Mouse (Mus musculus) neural tube, embryonic 14.5 days (tissue): Measurements from ENCODE around the gene Tcf25. TPM values are rescaled to one million over a fixed set of nuclear protein-coding genes. Genes with fewer than 3 reads are reported as not detected.

Experiments used
- ATAC-seq: fragments of 200-750 bp; cut with Nextera tagmentation; 2 replicates; pipeline ENCODE4 v1.8.0; 2017; ENCODE audit warnings: low read depth, mild to moderate bottlenecking, moderate TSS enrichment, moderate library complexity
- H3K27ac ChIP-seq: fragments of 300-500 bp; sonication (generic); 2 replicates; pipeline ENCODE4 v1.5.1; 2014; ENCODE audit warnings: low read depth, mild to moderate bottlenecking, control low read depth, low read length, moderate library complexity, mixed read lengths
- H3K27me3 ChIP-seq: fragments of 300-500 bp; sonication (generic); 2 replicates; pipeline ENCODE4 v1.6.1; 2014; ENCODE audit warnings: low read length; ENCODE audit not compliant: control insufficient read depth, insufficient read depth
- H3K36me3 ChIP-seq: fragments of 300-500 bp; sonication (generic); 2 replicates; pipeline ENCODE4 v1.6.1; 2014; ENCODE audit warnings: low read length, mixed read lengths; ENCODE audit not compliant: control insufficient read depth, insufficient read depth
- H3K4me1 ChIP-seq: fragments of 300-500 bp; sonication (generic); 2 replicates; pipeline ENCODE4 v1.6.1; 2014; ENCODE audit warnings: low read length; ENCODE audit not compliant: control insufficient read depth, insufficient read depth
- H3K4me2 ChIP-seq: fragments of 300-500 bp; sonication (generic); 2 replicates; pipeline ENCODE4 v1.6.1; 2014; ENCODE audit warnings: mild to moderate bottlenecking, low read depth, low read length, control low read depth
- H3K4me3 ChIP-seq: fragments of 300-500 bp; sonication (generic); 2 replicates; pipeline ENCODE4 v1.5.1; 2014; ENCODE audit warnings: low read depth, low read length, control low read depth, mixed read lengths
- H3K9ac ChIP-seq: fragments of 300-500 bp; sonication (generic); replicated peaks from 2 replicates; pipeline ENCODE4 v1.6.1; 2014; ENCODE audit warnings: low read depth, mild to moderate bottlenecking, control low read depth, low read length, mixed read lengths
- H3K9me3 ChIP-seq: fragments of 300-500 bp; sonication (generic); 2 replicates; pipeline ENCODE4 v1.6.1; 2016; ENCODE audit warnings: low read length; ENCODE audit not compliant: control insufficient read depth
- WGBS: fragments of 180-500 bp; shearing (Covaris S2); extraction: QIAGEN DNeasy Blood & Tissue Kit; methylation state at CpG from one replicate; pipeline ENCODE4 v1.1.7; 2014; 5-methylcytosine and 5-hydroxymethylcytosine counted together
- polyA plus RNA-seq: library from polyadenylated mRNA; unstranded; fragments of >200 nt; fragmentation: Nextera tagmentation; extraction: Ambion mirVana; gene quantifications from 2 replicates; pipeline ENCODE4 v1.2.1, GENCODE M21; 2014

Gene Tcf25
- polyA plus RNA-seq, 1 experiment from 2014 or later: 405 TPM

DNA sequence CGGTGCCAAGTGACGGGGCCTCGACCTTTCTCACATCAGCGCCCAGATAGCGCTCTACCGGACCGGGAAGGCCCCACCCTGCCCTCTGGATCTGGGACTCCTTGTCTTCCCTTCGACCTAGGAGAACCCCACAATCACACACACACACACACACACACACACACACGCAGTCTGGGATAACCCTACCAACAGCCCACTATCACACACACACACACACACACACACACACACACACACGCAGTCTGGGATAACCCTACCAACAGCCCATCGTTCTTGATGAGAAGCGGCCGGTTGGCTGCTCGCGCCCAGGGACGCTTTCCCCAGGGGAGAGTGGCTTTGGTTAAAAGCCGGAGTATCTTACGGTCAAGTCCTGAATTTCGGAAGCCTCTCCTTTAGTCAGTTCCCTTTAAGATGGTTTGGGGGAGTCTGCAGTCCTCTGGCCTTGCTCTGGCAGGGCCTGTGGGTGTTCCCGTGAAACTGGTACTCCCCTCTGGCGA is 40.4 kb upstream of the Tcf25 start:
- Histone ChIP-seq H3K9me3 (no peaks in the 10 kb centered on the region), H3K27me3 (no peaks in the 10 kb centered on the region), H3K9ac (peak overlapping the region; percentile 89), H3K4me3 (peak overlapping the region; percentile 82), H3K4me2 (peak overlapping the region; percentile 82), H3K4me1 (peaks cover 16% of the 10 kb centered on the region), H3K27ac (peak overlapping the region; percentile 95), H3K36me3 (no peaks in the 10 kb centered on the region)
- under 1% methylated on average over 18 of the region's 21 CpGs for whole genome bisulfite sequencing
- 0 out of 2 replicates have a peak, but pooled peaks have one; percentile 53 for ATAC-seq

DNA sequence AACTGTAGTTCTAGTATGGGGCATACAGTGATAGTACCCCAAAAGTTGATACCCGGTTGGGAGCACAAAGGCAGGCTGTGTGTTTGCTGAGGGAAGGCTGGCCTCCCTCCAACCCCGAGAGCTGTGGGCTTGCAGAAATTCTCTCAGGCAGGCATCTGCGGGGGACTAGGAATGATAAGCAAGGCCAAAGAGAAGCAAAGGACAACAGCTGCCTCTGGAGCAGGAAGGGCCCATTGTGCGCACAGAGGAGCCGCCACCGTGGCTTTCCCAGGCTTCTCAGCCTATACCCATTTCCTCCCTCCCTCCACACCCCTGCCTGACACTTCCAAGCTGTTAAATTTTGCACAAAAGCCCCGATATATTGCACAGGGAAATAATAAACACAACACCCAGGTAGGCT is 39.7 kb upstream of the Tcf25 start:
- Histone ChIP-seq H3K4me3 (peak overlapping the region; percentile 82), H3K9me3 (no peaks in the 10 kb centered on the region), H3K4me1 (peaks cover 16% of the 10 kb centered on the region), H3K9ac (peak overlapping the region; percentile 89), H3K36me3 (no peaks in the 10 kb centered on the region), H3K4me2 (peak overlapping the region; percentile 82), H3K27ac (peak overlapping the region; percentile 95), H3K27me3 (no peaks in the 10 kb centered on the region)
- no peak for ATAC-seq
- 1% methylated on average over 7 of the region's 7 CpGs for WGBS

DNA sequence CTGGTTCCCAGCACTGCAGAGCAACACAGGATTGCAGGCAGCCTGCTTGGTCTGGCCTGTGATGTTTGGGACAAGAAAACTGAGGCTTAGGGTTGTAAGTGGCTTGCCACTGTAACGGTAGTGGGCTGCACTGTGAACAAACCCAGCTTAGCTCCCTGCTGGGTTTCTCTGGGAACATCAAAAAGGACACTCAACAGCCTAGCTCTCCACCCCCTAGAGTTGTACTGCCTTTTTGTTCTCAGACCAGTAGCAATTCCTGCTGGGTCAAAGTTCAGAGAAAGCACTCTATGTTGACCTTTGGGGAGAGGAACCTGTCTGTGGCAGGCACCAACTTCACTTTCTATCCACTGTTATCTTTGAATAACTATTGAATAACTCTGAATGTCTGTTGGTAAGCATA is 39.1 kb upstream of the Tcf25 start:
- 0% methylated on average over 1 of the region's 1 CpGs for WGBS
- no peaks in the 10 kb centered on the region for H3K36me3 ChIP-seq

DNA sequence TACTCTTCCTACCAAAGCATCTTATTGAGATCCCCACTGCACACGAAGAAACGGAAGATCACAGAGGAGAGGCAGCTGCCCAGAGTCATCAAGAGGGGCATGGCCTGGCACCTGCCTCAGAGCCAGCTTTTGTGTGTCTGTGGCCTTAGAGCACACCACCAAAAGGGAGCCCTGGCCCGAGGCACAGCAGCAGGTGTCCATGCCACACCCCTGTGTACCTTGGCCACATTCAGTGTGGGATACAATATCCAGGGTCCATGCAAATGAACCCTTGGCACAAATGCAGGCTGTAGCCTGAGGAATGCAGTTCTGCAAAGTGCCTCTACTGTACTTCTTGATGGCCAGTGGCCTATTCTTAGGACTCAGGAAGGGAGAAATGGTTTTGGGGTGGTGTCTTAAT is 36.1 kb upstream of the Tcf25 start:
- H3K9me3 ChIP-seq: no peaks in the 10 kb centered on the region
- no peak overlapping the region for H3K4me3 ChIP-seq
- H3K27ac ChIP-seq: no peak overlapping the region
- 92% methylated on average over 3 of the region's 3 CpGs for WGBS
- H3K36me3 ChIP-seq: no peaks in the 10 kb centered on the region
- no peak for ATAC-seq
- no peaks in the 10 kb centered on the region for H3K27me3 ChIP-seq
- H3K4me1 ChIP-seq: peaks cover 13% of the 10 kb centered on the region
- no peak overlapping the region for H3K4me2 ChIP-seq
- H3K9ac ChIP-seq: 0 out of 2 replicates have a peak overlapping the region, but pooled peaks have one; percentile 7

More for the DNA sequence above, 39.1 kb upstream of the Tcf25 start:
- H3K9me3 ChIP-seq: no peaks in the 10 kb centered on the region
- peak overlapping the region; percentile 95 for H3K27ac ChIP-seq
- no peaks in the 10 kb centered on the region for H3K27me3 ChIP-seq
- H3K4me3 ChIP-seq: peak overlapping the region; percentile 82
- H3K9ac ChIP-seq: peak overlapping the region; percentile 89
- no peak for ATAC-seq
- H3K4me1 ChIP-seq: peaks cover 16% of the 10 kb centered on the region
- peak overlapping the region; percentile 82 for H3K4me2 ChIP-seq

DNA sequence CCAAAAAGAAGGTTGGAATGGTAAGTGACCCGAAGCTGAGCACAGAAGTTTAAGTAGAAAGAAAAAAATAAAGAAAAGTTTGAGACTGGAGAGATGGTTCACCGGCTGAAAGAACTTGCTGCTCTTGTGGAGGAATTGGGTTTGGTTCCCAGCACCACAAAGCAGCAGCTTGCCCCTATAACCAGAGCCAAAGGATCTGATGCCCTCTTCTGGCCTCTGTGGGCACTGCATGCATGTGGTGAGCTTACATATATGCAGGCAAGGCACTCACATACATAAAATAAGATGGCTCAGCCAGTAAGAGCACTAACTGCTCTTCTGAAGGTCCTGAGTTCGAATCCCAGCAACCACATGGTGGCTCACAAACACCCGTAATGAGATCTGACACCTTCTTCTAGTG is 33.5 kb upstream of the Tcf25 start:
- ATAC-seq: no peak
- Histone ChIP-seq H3K4me1 (no peaks in the 10 kb centered on the region), H3K4me3 (no peak overlapping the region), H3K9me3 (no peaks in the 10 kb centered on the region), H3K36me3 (no peaks in the 10 kb centered on the region), H3K27me3 (no peaks in the 10 kb centered on the region), H3K9ac (no peak overlapping the region), H3K4me2 (no peak overlapping the region), H3K27ac (no peak overlapping the region)
- 95% methylated on average over 4 of the region's 4 CpGs for WGBS

DNA sequence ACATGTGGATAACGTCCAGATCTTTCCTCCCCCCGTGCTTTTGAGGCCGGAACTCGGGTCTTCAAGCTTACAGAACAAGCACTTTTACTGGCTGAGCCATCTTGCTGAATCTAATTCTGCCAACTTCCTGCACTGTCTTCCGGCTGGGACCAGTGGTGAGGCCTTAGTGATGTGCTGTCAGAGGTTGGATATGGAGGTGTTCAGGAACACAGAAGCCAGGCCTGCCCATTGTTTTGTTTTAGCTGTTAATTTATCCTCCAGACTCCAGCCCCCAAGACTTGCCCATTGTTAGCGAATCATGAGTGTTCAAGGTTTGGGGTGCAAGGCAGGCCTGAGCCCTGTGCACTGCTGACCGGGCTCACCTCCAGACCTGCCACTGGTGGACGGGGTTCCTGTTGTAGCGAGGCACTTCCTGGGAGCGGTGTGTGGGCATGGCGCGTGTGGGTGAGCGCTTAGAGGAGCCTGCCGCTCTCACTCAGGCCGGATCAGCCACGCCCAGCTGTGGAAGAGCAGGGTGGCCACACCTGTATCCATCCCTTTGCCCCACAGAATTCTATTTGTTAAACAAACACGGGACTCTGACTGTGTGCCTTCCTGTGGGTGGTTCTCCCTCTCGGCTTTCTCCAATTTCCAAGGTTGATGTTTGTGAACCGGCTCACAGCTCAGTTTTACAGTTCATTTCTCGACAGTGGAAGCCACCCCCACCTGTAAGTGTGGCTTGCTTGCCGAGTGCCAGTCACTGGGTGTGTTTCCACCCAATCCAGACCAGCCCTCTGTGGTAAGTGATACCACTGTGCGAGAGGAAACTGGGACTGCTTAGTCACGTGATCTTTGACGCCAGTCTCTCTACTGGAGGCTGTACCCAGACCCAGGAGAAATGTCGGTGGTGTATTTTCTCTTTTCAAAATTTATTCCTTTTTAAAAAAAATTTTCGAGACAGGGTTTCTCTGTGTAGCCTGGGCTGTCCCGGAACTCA is 32.2 kb upstream of the Tcf25 start:
- no peaks in the 10 kb centered on the region for H3K27me3 ChIP-seq
- no peaks in the 10 kb centered on the region for H3K36me3 ChIP-seq
- no peak overlapping the region for H3K9ac ChIP-seq
- WGBS: 88% methylated on average over 27 of the region's 27 CpGs
- no peaks in the 10 kb centered on the region for H3K4me1 ChIP-seq
- H3K9me3 ChIP-seq: no peaks in the 10 kb centered on the region
- H3K27ac ChIP-seq: no peak overlapping the region
- no peak for ATAC-seq
- no peak overlapping the region for H3K4me3 ChIP-seq
- H3K4me2 ChIP-seq: no peak overlapping the region

DNA sequence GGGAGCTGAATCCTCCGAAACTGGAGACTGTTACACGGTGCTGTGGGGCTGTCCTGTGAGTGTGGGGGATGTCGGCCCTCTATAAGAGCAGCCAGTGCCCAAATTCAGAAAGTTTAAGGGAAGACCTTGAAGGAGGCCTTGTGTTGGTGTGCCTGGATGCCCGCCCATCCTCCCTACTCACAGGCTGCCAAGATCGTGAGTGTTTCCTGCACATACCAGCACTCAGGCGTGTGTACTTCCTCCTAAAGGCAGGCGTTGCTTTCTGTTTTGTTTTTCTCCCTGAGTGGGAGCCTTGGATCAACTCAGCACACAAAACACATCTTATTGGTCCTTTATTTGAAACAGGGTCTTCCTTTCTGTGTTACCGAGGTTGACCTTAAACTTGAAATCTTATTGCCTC is 31.3 kb upstream of the Tcf25 start:
- no peak overlapping the region for H3K4me2 ChIP-seq
- no peaks in the 10 kb centered on the region for H3K9me3 ChIP-seq
- H3K4me1 ChIP-seq: no peaks in the 10 kb centered on the region
- H3K27ac ChIP-seq: no peak overlapping the region
- WGBS: 90% methylated on average over 8 of the region's 8 CpGs
- H3K36me3 ChIP-seq: no peaks in the 10 kb centered on the region
- ATAC-seq: no peak
- H3K9ac ChIP-seq: no peak overlapping the region
- no peak overlapping the region for H3K4me3 ChIP-seq
- no peaks in the 10 kb centered on the region for H3K27me3 ChIP-seq

DNA sequence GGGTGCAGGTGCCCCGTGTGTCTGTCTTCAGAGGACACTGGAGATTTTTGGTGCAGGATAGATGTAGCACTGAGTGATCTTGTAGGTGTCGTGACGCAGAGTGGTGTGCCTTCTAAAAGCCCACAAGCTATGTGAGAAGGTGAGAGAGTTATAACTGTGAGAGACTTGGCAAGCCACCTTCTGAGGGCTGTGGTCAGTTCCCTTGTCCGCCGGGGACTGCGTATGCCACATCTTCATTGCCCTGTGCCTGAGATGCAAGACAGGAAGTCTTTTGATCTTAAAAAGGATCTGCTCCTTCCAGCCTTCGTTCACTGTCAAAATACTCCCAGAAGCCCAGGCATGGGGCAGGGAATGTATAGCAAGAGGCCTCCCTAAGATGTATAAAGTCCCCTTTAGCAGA is 30.6 kb upstream of the Tcf25 start:
- no peaks in the 10 kb centered on the region for H3K9me3 ChIP-seq
- peaks cover 3% of the 10 kb centered on the region for H3K36me3 ChIP-seq
- 72% methylated on average over 7 of the region's 7 CpGs for WGBS
- no peak overlapping the region for H3K9ac ChIP-seq
- H3K27me3 ChIP-seq: no peaks in the 10 kb centered on the region
- H3K27ac ChIP-seq: no peak overlapping the region
- H3K4me3 ChIP-seq: no peak overlapping the region
- H3K4me2 ChIP-seq: no peak overlapping the region
- H3K4me1 ChIP-seq: no peaks in the 10 kb centered on the region
- ATAC-seq: no peak

DNA sequence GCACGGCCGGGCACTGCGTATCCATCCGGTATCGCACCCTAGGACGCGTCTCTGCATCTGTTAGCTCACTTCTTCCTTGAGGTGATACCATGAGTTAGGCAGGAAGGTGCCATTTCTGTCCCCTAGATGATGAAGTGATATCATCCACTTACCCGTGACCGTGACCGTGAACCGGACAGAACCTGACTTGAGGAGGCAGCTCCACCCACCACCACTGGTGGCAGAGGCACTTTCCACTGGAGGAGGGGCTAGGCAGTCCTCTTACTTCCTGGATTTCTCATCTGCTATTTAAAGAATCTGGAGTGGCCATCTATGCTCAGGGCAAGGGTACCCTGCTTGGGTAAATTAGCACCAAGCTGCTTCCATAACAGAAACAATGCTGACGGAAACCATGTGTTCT is 30.1 kb upstream of the Tcf25 start:
- Histone ChIP-seq H3K4me1 (no peaks in the 10 kb centered on the region), H3K27me3 (no peaks in the 10 kb centered on the region)

More for the DNA sequence above, 30.1 kb upstream of the Tcf25 start:
- no peak overlapping the region for H3K4me3 ChIP-seq
- no peak overlapping the region for H3K27ac ChIP-seq
- H3K4me2 ChIP-seq: no peak overlapping the region
- ATAC-seq: no peak
- H3K9me3 ChIP-seq: no peaks in the 10 kb centered on the region
- no peak overlapping the region for H3K9ac ChIP-seq
- peaks cover 6% of the 10 kb centered on the region for H3K36me3 ChIP-seq
- 96% methylated on average over 12 of the region's 12 CpGs for WGBS
